Mouse (Mus musculus): ENCODE results near the gene Lbx2.

Gene Lbx2

GRCm38 (mm10) chr6:83135571-83136161 lies 49.5 kb downstream of the Lbx2 start:
- peak in 1 of 2 experiments; percentile 26 for DNase-seq

GRCm38 (mm10) chr6:83136291-83136880 lies 50.2 kb downstream of the Lbx2 start:
- no peak for DNase-seq

GRCm38 (mm10) chr6:83136881-83137575 lies 50.9 kb downstream of the Lbx2 start:
- DNase-seq: peak; percentile 49 to 74

- DNase-seq: peak in 1 of 2 experiments; percentile 35
Measured at GRCm38 (mm10) chr6:83137576-83137950, 51.4 kb downstream of the Lbx2 start.

All from thymus, postnatal 36 days (tissue).